Mouse (Mus musculus) B cell, adult 2 months (primary cell): ENCODE results near the gene Btc.

Experiments
- DNase-seq, 2 experiments: peaks; one replicate each; pipeline ENCODE4 v3.0.0; 2022

Gene Btc

DNA sequence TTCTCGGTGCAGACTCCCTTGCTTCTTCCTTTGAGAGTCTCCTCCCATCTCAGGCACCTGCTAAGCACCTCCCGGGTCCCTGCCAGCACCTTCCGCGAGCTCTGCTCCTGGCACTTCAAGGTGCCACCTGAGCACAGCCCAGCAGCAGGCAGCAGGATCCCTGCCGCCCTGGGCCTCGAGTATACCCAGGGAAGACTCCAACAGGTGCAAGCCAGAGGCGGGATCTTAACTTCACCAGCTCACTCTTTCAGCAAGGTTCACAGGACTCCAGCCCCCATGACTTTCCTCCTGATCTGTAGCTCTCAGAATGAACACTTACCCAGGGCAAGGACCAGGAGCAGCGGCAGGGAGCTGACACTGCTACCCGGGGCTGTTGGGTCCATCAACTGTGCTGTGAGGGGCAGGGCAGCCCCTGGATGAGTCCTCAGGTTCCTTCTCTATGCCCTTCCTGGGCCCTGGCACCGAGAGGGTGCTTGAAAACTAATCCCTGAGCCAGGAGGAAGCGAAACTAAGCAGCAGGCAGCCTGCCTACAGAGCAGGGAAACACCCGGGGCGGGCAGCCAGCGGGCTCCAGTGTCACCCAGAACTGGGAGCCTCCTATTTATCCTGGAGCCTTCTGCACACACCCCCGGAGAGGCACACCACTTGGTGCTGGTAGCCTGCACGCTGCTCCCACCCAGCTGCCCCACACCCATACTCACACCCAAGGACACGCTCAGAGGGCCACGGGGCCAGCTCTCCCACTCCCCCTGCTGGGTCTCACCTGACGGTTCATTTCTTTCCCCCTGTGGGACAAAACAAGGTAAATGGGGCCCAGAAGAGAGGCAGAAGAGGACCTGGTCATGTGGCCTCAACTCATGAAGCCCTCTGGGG, at the start of gene Btc:
Btc (minus strand) TSS at position 656 of the 873 bp plus-strand sequence.
- DNase-seq = peak; percentile 67 to 71

GRCm38 (mm10) chr5:91444981-91445517, 42.3 kb upstream of the Btc start:
- DNase-seq = no peak

GRCm38 (mm10) chr5:91436563-91436962, 33.8 kb upstream of the Btc start:
- no peak for DNase-seq

- no peak for DNase-seq
These were observed 32.2 kb upstream of the Btc start for GRCm38 (mm10) chr5:91434723-91435658.

DNA sequence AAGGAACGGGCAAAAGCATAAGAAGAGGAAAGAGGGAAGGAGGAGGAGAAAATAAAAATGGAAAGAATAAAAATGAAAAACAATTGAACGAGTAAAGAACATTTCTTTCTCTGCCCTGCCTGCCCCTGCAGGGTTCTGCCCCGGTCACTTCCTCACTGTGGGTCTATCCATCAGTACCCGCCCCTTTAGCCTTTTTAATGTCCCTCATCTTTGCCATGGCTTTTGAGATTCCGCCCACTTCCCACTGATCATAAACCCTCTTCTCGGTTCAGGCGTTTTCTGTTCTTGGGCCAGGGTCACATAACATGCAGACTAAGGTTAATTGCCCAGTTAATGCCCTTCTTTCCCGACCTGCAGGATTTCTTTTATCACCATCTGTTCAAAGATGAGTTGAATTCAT, 25.8 kb upstream of the Btc start:
- DNase-seq = no peak

GRCm38 (mm10) chr5:91413814-91414213, 11.0 kb upstream of the Btc start:
- DNase-seq = no peak

DNA sequence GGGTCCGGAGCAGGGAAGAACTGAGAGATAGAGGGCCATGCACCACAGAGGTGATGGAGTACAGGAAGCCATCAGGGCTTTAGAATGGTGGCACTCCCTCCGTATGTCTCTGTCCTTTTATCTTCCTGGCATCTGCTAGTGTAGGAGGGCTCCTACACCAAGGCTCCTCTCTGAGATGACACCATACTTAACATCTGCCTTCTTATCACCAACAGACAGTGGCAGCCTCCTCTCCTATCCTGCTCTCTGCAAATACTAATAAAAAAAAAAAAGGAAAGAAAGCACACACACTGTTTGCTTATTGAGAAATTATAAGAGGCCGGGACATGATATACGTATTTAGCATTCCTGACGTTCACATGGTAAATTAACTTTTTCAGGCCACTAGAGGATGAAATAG, 1.5 kb upstream of the Btc start:
- DNase-seq = no peak

GRCm38 (mm10) chr5:91403281-91403680, 487 bp upstream of the Btc start:
- DNase-seq = no peak

DNA sequence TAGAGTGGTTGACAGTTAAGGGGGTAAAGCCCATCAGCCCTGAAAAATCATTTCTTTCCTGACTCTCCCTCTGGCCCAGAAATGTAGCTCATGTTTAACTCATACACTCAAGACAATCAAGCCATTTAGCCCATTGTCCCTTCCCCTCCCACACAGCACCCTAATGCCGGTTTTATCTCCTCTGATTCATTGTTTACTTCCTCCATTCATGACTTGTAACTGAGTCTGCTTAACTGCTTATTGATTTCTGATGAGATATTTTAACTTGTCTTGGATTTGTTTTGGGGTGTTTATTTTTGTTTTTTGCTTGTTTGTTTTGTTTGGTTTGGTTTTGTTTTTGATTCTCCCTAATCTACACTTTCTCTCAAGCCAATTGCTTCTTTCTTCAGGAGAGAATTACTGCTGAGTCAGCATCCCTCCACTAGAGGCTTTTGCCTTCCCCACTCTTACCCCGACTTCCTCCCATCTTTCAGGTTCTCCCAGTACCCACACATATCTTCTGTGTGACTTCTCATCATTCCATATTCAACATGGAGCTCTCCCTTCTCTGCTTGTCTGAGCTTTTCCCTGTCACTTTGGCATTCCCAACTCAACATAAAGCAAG, 2.2 kb downstream of the Btc start:
- DNase-seq = no peak

DNA sequence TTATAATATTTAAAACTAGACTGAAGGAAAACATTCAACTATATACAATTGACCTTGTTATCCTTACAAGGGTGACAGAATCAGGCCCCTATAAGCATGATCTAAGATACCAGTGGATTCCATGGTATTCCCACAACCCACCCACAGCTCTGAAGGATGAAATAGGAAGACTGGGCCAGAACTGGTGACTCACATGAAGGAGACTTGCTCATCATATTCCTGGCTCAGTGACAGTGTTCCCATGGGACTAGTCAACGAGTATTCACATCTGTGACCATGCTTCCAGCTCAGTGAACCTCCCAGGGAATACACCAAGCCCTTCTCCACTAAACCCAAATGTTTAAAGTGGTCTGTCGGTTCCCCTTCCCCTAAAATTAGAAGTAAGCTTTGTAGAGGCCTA, 27.3 kb downstream of the Btc start:
- no peak for DNase-seq

GRCm38 (mm10) chr5:91368061-91368565, 34.7 kb downstream of the Btc start:
- DNase-seq = no peak

- no peak for DNase-seq
These were observed 35.9 kb downstream of the Btc start for GRCm38 (mm10) chr5:91366925-91367324.

DNA sequence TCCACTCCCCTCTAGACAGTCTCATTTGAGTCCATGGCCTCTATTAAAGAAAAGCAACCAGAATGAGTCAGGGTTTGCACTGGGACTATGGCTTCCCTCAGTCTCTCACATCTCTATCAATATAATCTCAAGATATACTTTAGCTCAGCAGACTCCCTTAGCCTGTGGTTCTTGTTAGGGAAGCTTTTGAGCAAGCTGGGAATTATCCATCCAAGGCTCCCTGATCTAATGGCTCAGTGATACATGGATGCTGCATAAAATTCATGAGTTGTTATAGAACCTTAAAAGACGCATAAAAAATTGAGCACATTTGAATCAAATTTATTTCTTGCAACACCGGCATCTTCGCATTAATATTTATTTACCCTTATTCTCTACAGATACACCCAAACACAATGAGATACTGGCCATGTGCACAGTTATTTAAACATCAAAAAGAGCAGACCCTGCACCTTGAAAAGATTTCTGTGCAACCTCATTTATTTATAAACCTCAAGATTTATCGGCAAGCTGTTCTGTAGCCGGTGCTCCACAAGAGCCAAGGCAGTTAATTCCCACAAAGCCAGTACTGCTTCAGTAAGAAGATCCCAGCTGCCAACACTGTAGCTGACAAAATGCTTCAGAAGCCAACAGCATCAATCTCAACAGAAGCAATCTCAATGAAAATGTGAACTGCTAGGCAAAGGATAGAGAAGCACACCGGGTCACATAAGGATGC, 39.4 kb downstream of the Btc start:
- DNase-seq = no peak

- no peak for DNase-seq
These were observed 50.1 kb downstream of the Btc start for GRCm38 (mm10) chr5:91352645-91353044.

DNA sequence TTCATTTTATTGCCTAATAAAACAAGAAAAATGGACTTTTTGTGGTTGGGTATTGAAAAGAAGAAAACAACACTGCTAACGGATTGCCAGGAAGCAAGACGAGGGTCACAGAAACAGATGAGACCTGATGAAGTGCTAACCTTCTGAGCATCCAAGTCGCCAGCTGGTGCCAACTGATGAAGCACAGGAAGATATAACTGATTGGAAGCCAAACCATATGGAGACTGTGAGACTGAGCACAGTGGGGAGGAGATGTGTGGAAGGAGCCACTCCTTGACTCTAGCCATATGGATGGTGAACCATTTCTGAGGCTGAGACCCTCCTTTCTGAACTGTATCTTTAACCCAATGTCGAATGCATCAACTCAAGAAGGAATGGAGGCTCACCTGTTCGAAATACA, 57.1 kb downstream of the Btc start:
- DNase-seq = no peak

GRCm38 (mm10) chr5:91345064-91345463, 57.7 kb downstream of the Btc start:
- no peak for DNase-seq

- no peak for DNase-seq
These were observed 60.6 kb downstream of the Btc start for GRCm38 (mm10) chr5:91341981-91342760.

- no peak for DNase-seq
These were observed 68.6 kb downstream of the Btc start for GRCm38 (mm10) chr5:91334227-91334626.

GRCm38 (mm10) chr5:91332079-91332865, 70.5 kb downstream of the Btc start:
- DNase-seq = no peak

DNA sequence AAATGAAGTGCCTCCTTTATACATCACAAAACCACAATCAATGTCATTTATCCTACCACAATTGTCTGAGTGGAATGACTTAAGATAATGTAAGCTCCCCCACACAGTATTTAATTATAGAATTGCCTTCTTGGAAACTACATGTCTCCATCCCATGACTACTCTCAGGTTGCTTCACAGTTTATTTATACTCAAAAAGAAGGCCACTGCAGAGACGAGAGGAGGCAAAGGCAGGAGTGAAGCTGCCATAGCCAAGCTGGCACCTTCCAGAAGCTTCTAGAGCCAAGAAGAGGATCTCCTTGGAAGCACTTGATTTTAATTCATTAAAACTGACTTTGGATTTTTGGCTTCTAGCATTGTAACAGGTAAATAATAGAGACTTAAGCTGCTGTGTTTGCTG, 81.0 kb downstream of the Btc start:
- DNase-seq = no peak
